Mouse (Mus musculus) stomach, postnatal 0 days (tissue): ENCODE measurements around the gene Olfr1137. TPM values are rescaled to one million over a fixed set of nuclear protein-coding genes. Genes with fewer than 3 reads are reported as not detected.

Source experiments
- ATAC-seq: fragments of 200-750 bp; cut with Nextera tagmentation; 2 replicates; pipeline ENCODE4 v1.8.0; 2017; ENCODE audit not compliant: low FRiP score, low TSS enrichment
- DNase-seq: peaks from one replicate; pipeline ENCODE4 v3.0.0-alpha.2; 2016; ENCODE audit warnings: low spot score
- H3K27ac ChIP-seq: fragments of 300-500 bp; sonication (generic); replicated peaks from 2 replicates; pipeline ENCODE4 v1.5.1; 2014; ENCODE audit warnings: mild to moderate bottlenecking, control low read depth
- H3K27me3 ChIP-seq: fragments of 300-500 bp; sonication (generic); 2 replicates; pipeline ENCODE4 v1.6.1; 2014; ENCODE audit warnings: low read length; ENCODE audit not compliant: control insufficient read depth, insufficient read depth
- H3K36me3 ChIP-seq: fragments of 300-500 bp; sonication (generic); 2 replicates; pipeline ENCODE4 v1.6.1; 2014; ENCODE audit warnings: low read length, mixed read lengths; ENCODE audit not compliant: control insufficient read depth, insufficient read depth
- H3K4me1 ChIP-seq: fragments of 300-500 bp; sonication (generic); replicated peaks from 2 replicates; pipeline ENCODE4 v1.6.1; 2014; ENCODE audit warnings: antibody characterized with exemption; ENCODE audit not compliant: control insufficient read depth, insufficient read depth
- H3K4me2 ChIP-seq: fragments of 300-500 bp; sonication (generic); replicated peaks from 2 replicates; pipeline ENCODE4 v1.6.1; 2014; ENCODE audit warnings: low read depth, mild to moderate bottlenecking, control low read depth, moderate library complexity
- H3K4me3 ChIP-seq: fragments of 300-500 bp; sonication (generic); 2 replicates; pipeline ENCODE4 v1.5.1; 2014; ENCODE audit warnings: low read depth, low read length, control low read depth
- H3K9ac ChIP-seq: fragments of 300-500 bp; sonication (generic); 2 replicates; pipeline ENCODE4 v1.6.1; 2014; ENCODE audit warnings: mild to moderate bottlenecking, low read length, control low read depth, mixed read lengths
- H3K9me3 ChIP-seq: fragments of 300-500 bp; sonication (generic); 2 replicates; pipeline ENCODE4 v1.6.1; 2016; ENCODE audit warnings: low read length; ENCODE audit not compliant: control insufficient read depth
- CTCF ChIP-seq: IDR thresholded peaks from 2 replicates; pipeline ENCODE4 v1.5.1; 2016; ENCODE audit warnings: antibody characterized with exemption, low read depth, mild to moderate bottlenecking, moderate library complexity
- EP300 ChIP-seq: optimal IDR thresholded peaks from 2 replicates; pipeline ENCODE3; 2016; ENCODE audit warnings: antibody characterized with exemption
- WGBS: fragments of 180-500 bp; shearing (Covaris S2); extraction: QIAGEN DNeasy Blood & Tissue Kit; methylation state at CpG from one replicate; pipeline ENCODE4 v1.1.7; 2014; 5-methylcytosine and 5-hydroxymethylcytosine counted together
- polyA plus RNA-seq: library from polyadenylated mRNA; unstranded; fragments of >200 nt; fragmentation: Nextera tagmentation; extraction: Ambion mirVana; gene quantifications from 2 replicates; pipeline ENCODE4 v1.2.1, GENCODE M21; 2015

The Olfr1137 gene
- polyA plus RNA-seq: not detected in 2 replicates

DNA sequence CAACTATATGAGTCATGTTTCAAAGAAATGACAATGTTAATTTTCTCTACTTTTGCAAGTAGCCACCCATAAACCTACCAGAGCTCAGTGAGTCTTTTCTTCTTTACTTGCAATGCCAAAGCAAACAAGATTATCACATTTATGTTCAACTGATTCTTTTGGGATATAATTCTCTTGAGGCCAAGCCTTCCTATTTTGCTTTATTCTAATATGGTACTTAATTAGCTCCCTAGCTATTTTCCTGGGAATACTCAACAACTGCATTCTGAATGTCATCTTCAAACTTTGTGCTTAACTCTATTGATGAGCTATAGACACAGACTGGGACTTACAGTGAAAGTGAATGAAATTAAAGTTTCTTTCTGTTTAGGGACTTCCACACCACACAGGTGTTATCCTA, at the start of gene Olfr1137:
TSS of gene Olfr1137 (minus strand) at position 101 of the 400 bp plus-strand sequence.
- ATAC-seq (no peak), DNase-seq (no peak)
- TF ChIP-seq CTCF (no peak), EP300 (no peak)
- Histone ChIP-seq H3K27me3 (no peaks in the 10 kb centered on the region), H3K27ac (no peak within 1 kb of the TSS), H3K4me2 (no peak within 1 kb of the TSS), H3K36me3 (no peaks in the 10 kb centered on the region), H3K9me3 (no peaks in the 10 kb centered on the region), H3K9ac (no peak within 1 kb of the TSS), H3K4me3 (no peak within 1 kb of the TSS), H3K4me1 (no peaks in the 10 kb centered on the region)

DNA sequence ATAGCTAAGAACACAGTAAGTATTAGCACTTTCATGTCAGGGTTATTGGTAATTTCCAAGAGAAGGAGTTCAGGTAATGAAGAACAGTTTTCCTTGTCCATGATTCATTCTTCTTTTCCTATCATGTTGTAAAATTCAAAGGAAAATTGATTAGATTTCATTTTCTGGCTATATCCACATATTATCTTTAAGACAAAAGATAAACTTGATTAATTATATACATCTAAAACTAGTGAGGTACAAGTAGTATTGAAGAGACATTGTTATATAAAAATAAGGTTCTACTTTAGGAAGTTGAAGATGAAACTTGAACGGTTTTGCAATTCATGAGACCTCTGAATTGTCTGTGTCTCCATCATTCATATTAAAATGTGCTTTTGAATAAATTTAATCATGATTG, 40.9 kb upstream of the Olfr1137 start, which contains the start of gene Olfr1141:
TSS of gene Olfr1141 (minus strand) at position 101 of the 400 bp plus-strand sequence.
- no peak for TF ChIP-seq EP300
- no peak for TF ChIP-seq CTCF
- H3K4me3 ChIP-seq: no peak within 1 kb of the TSS
- no peaks in the 10 kb centered on the region for H3K9me3 ChIP-seq
- H3K9ac ChIP-seq: no peak within 1 kb of the TSS
- 75% methylated on average over 1 of the region's 1 CpGs for WGBS
- H3K4me2 ChIP-seq: no peak within 1 kb of the TSS
- no peaks in the 10 kb centered on the region for H3K27me3 ChIP-seq
- ATAC-seq: no peak
- no peak within 1 kb of the TSS for H3K27ac ChIP-seq
- DNase-seq: no peak
- H3K36me3 ChIP-seq: no peaks in the 10 kb centered on the region
- no peaks in the 10 kb centered on the region for H3K4me1 ChIP-seq

DNA sequence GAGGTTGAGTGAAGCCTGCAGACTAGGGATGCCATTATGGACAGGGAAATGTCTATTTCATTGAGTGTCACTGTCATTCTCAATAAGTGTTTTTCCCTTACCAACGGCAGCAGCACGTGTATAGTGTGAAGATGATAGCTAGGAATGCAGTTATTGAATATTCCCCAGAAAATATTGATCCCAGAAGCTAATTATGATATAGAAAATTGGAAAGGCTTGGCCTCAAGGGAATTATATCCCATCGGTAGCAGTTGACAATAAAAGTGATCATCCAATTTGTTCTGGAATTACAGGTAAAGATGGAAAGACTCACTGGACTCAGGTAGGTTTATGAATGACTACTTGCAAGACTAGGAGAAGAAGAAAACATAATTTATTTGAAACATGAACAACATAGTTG, 30.5 kb upstream of the Olfr1137 start, which contains the start of gene Olfr1140:
TSS of gene Olfr1140 (plus strand) at position 301 of the 400 bp plus-strand sequence.
- ATAC-seq: no peak
- Histone ChIP-seq H3K4me2 (no peak within 1 kb of the TSS), H3K4me1 (no peaks in the 10 kb centered on the region), H3K27ac (no peak within 1 kb of the TSS), H3K27me3 (no peaks in the 10 kb centered on the region), H3K36me3 (no peaks in the 10 kb centered on the region), H3K9me3 (no peaks in the 10 kb centered on the region), H3K9ac (no peak within 1 kb of the TSS), H3K4me3 (no peak within 1 kb of the TSS)
- no peak for DNase-seq
- no peak for TF ChIP-seq EP300
- TF ChIP-seq CTCF: no peak
- WGBS: 68% methylated on average over 3 of the region's 3 CpGs

DNA sequence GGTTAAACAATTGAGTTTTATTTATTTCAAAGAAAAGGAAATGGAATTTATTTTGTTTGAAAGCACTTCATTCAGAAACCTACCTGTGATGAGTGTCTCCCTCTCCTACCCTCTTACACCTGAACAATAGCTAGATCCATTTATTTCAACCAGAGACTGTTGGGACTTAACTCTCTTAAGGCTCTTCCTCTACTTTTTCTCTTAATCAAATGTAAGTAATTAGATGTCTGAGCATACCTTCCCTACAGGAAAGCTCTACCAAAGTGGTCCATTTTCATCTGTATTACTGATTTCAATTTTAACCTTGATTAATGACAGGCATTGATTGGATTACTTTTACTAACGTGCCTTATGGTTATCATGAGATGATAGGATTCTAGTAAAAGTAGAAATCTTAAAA, 26.9 kb upstream of the Olfr1137 start, which contains the start of gene Olfr1138:
TSS of gene Olfr1138 (minus strand) at position 101 of the 400 bp plus-strand sequence.
- 85% methylated on average over 1 of the region's 1 CpGs for WGBS
- H3K36me3 ChIP-seq: no peaks in the 10 kb centered on the region
- H3K27ac ChIP-seq: no peak within 1 kb of the TSS
- H3K4me2 ChIP-seq: no peak within 1 kb of the TSS
- TF ChIP-seq CTCF (no peak), EP300 (no peak)
- H3K4me1 ChIP-seq: no peaks in the 10 kb centered on the region
- H3K9me3 ChIP-seq: no peaks in the 10 kb centered on the region
- no peaks in the 10 kb centered on the region for H3K27me3 ChIP-seq
- H3K4me3 ChIP-seq: no peak within 1 kb of the TSS
- H3K9ac ChIP-seq: no peak within 1 kb of the TSS
- no peak for ATAC-seq
- no peak for DNase-seq

DNA sequence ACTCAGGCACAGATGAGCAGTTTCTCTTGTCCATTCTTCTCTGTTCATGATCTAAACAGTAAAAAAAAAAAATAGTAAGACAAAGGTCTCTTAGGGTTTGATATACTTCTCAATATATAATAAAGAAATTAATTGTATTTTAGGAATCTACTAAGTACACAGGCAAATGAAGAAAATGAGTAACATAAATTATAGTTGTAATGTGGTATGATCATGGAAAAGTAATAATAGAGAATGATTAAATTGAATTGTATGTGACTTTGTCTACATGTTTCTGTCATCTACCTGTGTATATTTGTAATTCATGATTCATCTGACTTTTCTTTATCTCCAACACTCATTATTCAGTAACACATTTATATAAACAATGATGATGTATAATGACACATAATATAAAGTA, 19.1 kb downstream of the Olfr1137 start, which contains the start of gene Olfr1136:
TSS of gene Olfr1136 (minus strand) at position 101 of the 400 bp plus-strand sequence.
- Histone ChIP-seq H3K4me1 (no peaks in the 10 kb centered on the region), H3K9me3 (no peaks in the 10 kb centered on the region), H3K27ac (no peak within 1 kb of the TSS), H3K27me3 (no peaks in the 10 kb centered on the region), H3K36me3 (no peaks in the 10 kb centered on the region), H3K4me2 (no peak within 1 kb of the TSS), H3K4me3 (no peak within 1 kb of the TSS), H3K9ac (no peak within 1 kb of the TSS)
- DNase-seq (no peak), ATAC-seq (no peak)
- TF ChIP-seq CTCF: no peak
- TF ChIP-seq EP300: no peak

DNA sequence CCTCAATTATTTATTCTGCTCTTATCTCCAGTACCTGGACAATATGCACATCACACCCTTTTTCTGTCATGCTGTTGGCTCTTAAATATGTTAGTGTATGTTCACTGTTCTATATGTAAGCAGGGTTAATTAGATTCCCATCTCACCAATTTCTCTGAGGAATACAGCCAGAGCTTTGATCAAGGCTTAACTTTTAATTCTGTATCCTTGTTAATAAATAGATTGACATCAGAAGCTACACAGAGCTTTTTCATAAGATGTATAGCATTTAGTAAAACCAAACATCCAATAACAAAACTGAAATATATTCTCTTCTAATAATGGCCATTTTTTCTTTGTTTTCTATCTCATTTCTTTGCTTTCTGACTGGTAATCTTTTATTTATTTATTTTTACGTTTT, 39.4 kb downstream of the Olfr1137 start, which contains the start of gene Olfr1135:
TSS of gene Olfr1135 (minus strand) at position 101 of the 400 bp plus-strand sequence.
- H3K27ac ChIP-seq: no peak within 1 kb of the TSS
- 16% methylated on average over 1 of the region's 1 CpGs for WGBS
- DNase-seq (no peak), ATAC-seq (no peak)
- H3K36me3 ChIP-seq: no peaks in the 10 kb centered on the region
- H3K4me3 ChIP-seq: no peak within 1 kb of the TSS
- TF ChIP-seq EP300 (no peak), CTCF (no peak)
- no peak within 1 kb of the TSS for H3K4me2 ChIP-seq
- no peak within 1 kb of the TSS for H3K9ac ChIP-seq
- H3K27me3 ChIP-seq: no peaks in the 10 kb centered on the region
- H3K9me3 ChIP-seq: no peaks in the 10 kb centered on the region
- H3K4me1 ChIP-seq: no peaks in the 10 kb centered on the region

Other genes with a start within 250 kb of the Olfr1137 start
- not detected in 2 replicates for gene Pramel7, start 216.1 kb downstream of the Olfr1137 start, polyA plus RNA-seq
- gene Pramel6, start 206.6 kb downstream of the Olfr1137 start, polyA plus RNA-seq: not detected in 2 replicates
- gene Olfr153, start 181.4 kb downstream of the Olfr1137 start, polyA plus RNA-seq: not detected in 2 replicates
- gene Olfr1128, start 167.6 kb downstream of the Olfr1137 start, polyA plus RNA-seq: not detected in 2 replicates
- not detected in 2 replicates for gene Olfr1129, start 139.3 kb downstream of the Olfr1137 start, polyA plus RNA-seq
- gene Olfr1130, start 107.0 kb downstream of the Olfr1137 start, polyA plus RNA-seq: not detected in 2 replicates
- gene Olfr1131, start 86.1 kb downstream of the Olfr1137 start, polyA plus RNA-seq: not detected in 2 replicates
- gene Olfr1132, start 75.6 kb downstream of the Olfr1137 start, polyA plus RNA-seq: not detected in 2 replicates
- gene Olfr1133, start 65.8 kb downstream of the Olfr1137 start, polyA plus RNA-seq: not detected in 2 replicates
- gene Olfr1134, start 54.7 kb downstream of the Olfr1137 start, polyA plus RNA-seq: not detected in 2 replicates
- not detected in 2 replicates for gene Olfr1135, start 39.5 kb downstream of the Olfr1137 start, polyA plus RNA-seq
- not detected in 2 replicates for gene Olfr1136, start 19.2 kb downstream of the Olfr1137 start, polyA plus RNA-seq
- not detected in 2 replicates for gene Olfr1138, start 26.8 kb upstream of the Olfr1137 start, polyA plus RNA-seq
- gene Olfr1140, start 30.6 kb upstream of the Olfr1137 start, polyA plus RNA-seq: not detected in 2 replicates
- not detected in 2 replicates for gene Olfr1141, start 40.8 kb upstream of the Olfr1137 start, polyA plus RNA-seq
- not detected in 2 replicates for gene Olfr152, start 66.3 kb upstream of the Olfr1137 start, polyA plus RNA-seq
- gene Olfr1143, start 87.4 kb upstream of the Olfr1137 start, polyA plus RNA-seq: not detected in 2 replicates
- gene Olfr1145, start 96.6 kb upstream of the Olfr1137 start, polyA plus RNA-seq: not detected in 2 replicates
- not detected in 2 replicates for gene Olfr1148, start 117.4 kb upstream of the Olfr1137 start, polyA plus RNA-seq
- not detected in 2 replicates for gene Olfr1150-ps1, start 130.8 kb upstream of the Olfr1137 start, polyA plus RNA-seq
- gene Olfr1151, start 142.7 kb upstream of the Olfr1137 start, polyA plus RNA-seq: not detected in 2 replicates
- gene Olfr1152, start 153.3 kb upstream of the Olfr1137 start, polyA plus RNA-seq: not detected in 2 replicates
- 0.10 TPM in 1 of 2 replicates, not detected in the other for gene Olfr1153, start 181.8 kb upstream of the Olfr1137 start, polyA plus RNA-seq
- gene Olfr1154, start 192.0 kb upstream of the Olfr1137 start, polyA plus RNA-seq: not detected in 2 replicates
- not detected in 2 replicates for gene Olfr1155, start 232.0 kb upstream of the Olfr1137 start, polyA plus RNA-seq
- not detected in 2 replicates for gene Olfr1156, start 239.9 kb upstream of the Olfr1137 start, polyA plus RNA-seq